Mouse (Mus musculus): Measurements from ENCODE around the gene Adh4. TPM values are rescaled to one million over a fixed set of nuclear protein-coding genes. Genes with fewer than 3 reads are reported as not detected.

Adh4 gene
- polyA plus RNA-seq, 1 experiment from 2014 or later = not detected

GRCm38 (mm10) chr3:138410211-138410610 is 5.1 kb upstream of the Adh4 start:
- H3K9me3 ChIP-seq = no peaks in the 10 kb centered on the region
- 73% methylated on average over 3 of the region's 3 CpGs for whole genome bisulfite sequencing
- no peaks in the 10 kb centered on the region for H3K27me3 ChIP-seq (replicated peaks; ENCODE audit: low read depth, poor library complexity, severe bottlenecking)
- no peak for DNase-seq (ENCODE audit: low spot score)
- H3K27ac ChIP-seq (replicated peaks) = no peak overlapping the region
- H3K36me3 ChIP-seq (replicated peaks) = no peaks in the 10 kb centered on the region
- H3K4me1 ChIP-seq = no peaks in the 10 kb centered on the region
- no peak overlapping the region for H3K4me3 ChIP-seq

GRCm38 (mm10) chr3:138419369-138419768 is 4.1 kb downstream of the Adh4 start:
- no peak for DNase-seq (ENCODE audit: low spot score)
- 87% methylated on average over 6 of the region's 6 CpGs for WGBS
- Histone ChIP-seq H3K9me3 (no peaks in the 10 kb centered on the region), H3K36me3 (replicated peaks) (no peaks in the 10 kb centered on the region), H3K4me1 (no peaks in the 10 kb centered on the region), H3K4me3 (no peak overlapping the region), H3K27me3 (replicated peaks; ENCODE audit: low read depth, poor library complexity, severe bottlenecking) (no peaks in the 10 kb centered on the region), H3K27ac (replicated peaks) (no peak overlapping the region)

GRCm38 (mm10) chr3:138420385-138420784 is 5.1 kb downstream of the Adh4 start:
- Histone ChIP-seq H3K27ac (replicated peaks) (no peak overlapping the region), H3K36me3 (replicated peaks) (no peaks in the 10 kb centered on the region), H3K4me1 (no peaks in the 10 kb centered on the region), H3K9me3 (no peaks in the 10 kb centered on the region), H3K27me3 (replicated peaks; ENCODE audit: low read depth, poor library complexity, severe bottlenecking) (no peaks in the 10 kb centered on the region), H3K4me3 (no peak overlapping the region)
- DNase-seq (ENCODE audit: low spot score) = no peak
- WGBS = 95% methylated on average over 3 of the region's 3 CpGs

- H3K27ac ChIP-seq (replicated peaks) = no peak overlapping the region
- no peaks in the 10 kb centered on the region for H3K9me3 ChIP-seq
- no peaks in the 10 kb centered on the region for H3K27me3 ChIP-seq (replicated peaks; ENCODE audit: low read depth, poor library complexity, severe bottlenecking)
- DNase-seq (ENCODE audit: low spot score) = no peak
- 69% methylated on average over 2 of the region's 2 CpGs for WGBS
- no peaks in the 10 kb centered on the region for H3K4me1 ChIP-seq
- no peak overlapping the region for H3K4me3 ChIP-seq
- no peaks in the 10 kb centered on the region for H3K36me3 ChIP-seq (replicated peaks)
Measured at GRCm38 (mm10) chr3:138423664-138424063, 8.4 kb downstream of the Adh4 start.

- no peaks in the 10 kb centered on the region for H3K4me1 ChIP-seq
- H3K9me3 ChIP-seq = no peaks in the 10 kb centered on the region
- WGBS = 69% methylated on average over 4 of the region's 4 CpGs
- no peak overlapping the region for H3K27ac ChIP-seq (replicated peaks)
- no peak for DNase-seq (ENCODE audit: low spot score)
- no peak overlapping the region for H3K4me3 ChIP-seq
- no peaks in the 10 kb centered on the region for H3K27me3 ChIP-seq (replicated peaks; ENCODE audit: low read depth, poor library complexity, severe bottlenecking)
- H3K36me3 ChIP-seq (replicated peaks) = no peaks in the 10 kb centered on the region
Measured at GRCm38 (mm10) chr3:138424247-138424646, 9.0 kb downstream of the Adh4 start.

- no peak for DNase-seq (ENCODE audit: low spot score)
- Histone ChIP-seq H3K27me3 (replicated peaks; ENCODE audit: low read depth, poor library complexity, severe bottlenecking) (no peaks in the 10 kb centered on the region), H3K36me3 (replicated peaks) (no peaks in the 10 kb centered on the region), H3K9me3 (no peaks in the 10 kb centered on the region), H3K4me1 (no peaks in the 10 kb centered on the region), H3K27ac (replicated peaks) (no peak overlapping the region), H3K4me3 (no peak overlapping the region)
- 89% methylated on average over 6 of the region's 6 CpGs for WGBS
Measured at GRCm38 (mm10) chr3:138430360-138430976, 15.2 kb downstream of the Adh4 start.

- Histone ChIP-seq H3K36me3 (replicated peaks) (no peaks in the 10 kb centered on the region), H3K27ac (replicated peaks) (no peak overlapping the region), H3K4me1 (no peaks in the 10 kb centered on the region), H3K4me3 (no peak overlapping the region), H3K9me3 (no peaks in the 10 kb centered on the region; the same call in 1 of the 2 replicates), H3K27me3 (replicated peaks; ENCODE audit: low read depth, poor library complexity, severe bottlenecking) (no peaks in the 10 kb centered on the region)
- DNase-seq (ENCODE audit: low spot score) = no peak
- 80% methylated on average over 2 of the region's 2 CpGs for WGBS
Measured at GRCm38 (mm10) chr3:138431835-138432234, 16.6 kb downstream of the Adh4 start.

GRCm38 (mm10) chr3:138438716-138439115 is 23.4 kb downstream of the Adh4 start:
- WGBS = 77% methylated on average over 3 of the region's 3 CpGs
- Histone ChIP-seq H3K4me3 (no peak overlapping the region), H3K9me3 (no peaks in the 10 kb centered on the region; the same call in 1 of the 2 replicates), H3K27ac (replicated peaks) (no peak overlapping the region), H3K27me3 (replicated peaks; ENCODE audit: low read depth, poor library complexity, severe bottlenecking) (no peaks in the 10 kb centered on the region), H3K36me3 (replicated peaks) (no peaks in the 10 kb centered on the region), H3K4me1 (peaks cover 17% of the 10 kb centered on the region)
- no peak for DNase-seq (ENCODE audit: low spot score)

- H3K4me3 ChIP-seq = peak overlapping the region; percentile 92
- 4% methylated on average over 9 of the region's 9 CpGs for WGBS
- DNase-seq (ENCODE audit: low spot score) = no peak
- peak overlapping the region; percentile 93 for H3K27ac ChIP-seq (replicated peaks)
- H3K27me3 ChIP-seq (replicated peaks; ENCODE audit: low read depth, poor library complexity, severe bottlenecking) = no peaks in the 10 kb centered on the region
- no peaks in the 10 kb centered on the region for H3K9me3 ChIP-seq
- H3K4me1 ChIP-seq = peaks cover 34% of the 10 kb centered on the region
- peaks cover 25% of the 10 kb centered on the region for H3K36me3 ChIP-seq (replicated peaks)
Measured at GRCm38 (mm10) chr3:138442203-138442602, 26.9 kb downstream of the Adh4 start.

- peak; percentile 97 for DNase-seq (ENCODE audit: low spot score)
- Histone ChIP-seq H3K27me3 (replicated peaks; ENCODE audit: low read depth, poor library complexity, severe bottlenecking) (no peaks in the 10 kb centered on the region), H3K36me3 (replicated peaks) (peaks cover 31% of the 10 kb centered on the region), H3K4me3 (peak within 1 kb of the TSS; percentile 92), H3K4me1 (peaks cover 37% of the 10 kb centered on the region), H3K27ac (replicated peaks) (peak within 1 kb of the TSS; percentile 93), H3K9me3 (no peaks in the 10 kb centered on the region)
- under 1% methylated on average over 86 of the region's 86 CpGs for WGBS
Measured at GRCm38 (mm10) chr3:138442612-138443464, 27.6 kb downstream of the Adh4 start, which contains the start of gene Adh5. Adh5 (plus strand) TSS chr3:138443093.

- no peaks in the 10 kb centered on the region for H3K27me3 ChIP-seq (replicated peaks; ENCODE audit: low read depth, poor library complexity, severe bottlenecking)
- H3K4me1 ChIP-seq = peaks cover 37% of the 10 kb centered on the region
- WGBS = 5% methylated on average over 9 of the region's 9 CpGs
- H3K27ac ChIP-seq (replicated peaks) = peak overlapping the region; percentile 93
- no peak for DNase-seq (ENCODE audit: low spot score)
- no peaks in the 10 kb centered on the region for H3K9me3 ChIP-seq
- peaks cover 37% of the 10 kb centered on the region for H3K36me3 ChIP-seq (replicated peaks)
- H3K4me3 ChIP-seq = peak overlapping the region; percentile 92
Measured at GRCm38 (mm10) chr3:138443465-138443771, 28.2 kb downstream of the Adh4 start.

GRCm38 (mm10) chr3:138448077-138448860 is 33.0 kb downstream of the Adh4 start:
- H3K36me3 ChIP-seq (replicated peaks) = peaks cover 85% of the 10 kb centered on the region
- H3K27me3 ChIP-seq (replicated peaks; ENCODE audit: low read depth, poor library complexity, severe bottlenecking) = no peaks in the 10 kb centered on the region
- H3K4me3 ChIP-seq = no peak overlapping the region
- no peaks in the 10 kb centered on the region for H3K9me3 ChIP-seq
- WGBS = 82% methylated on average over 12 of the region's 12 CpGs
- H3K4me1 ChIP-seq = peaks cover 22% of the 10 kb centered on the region
- no peak for DNase-seq (ENCODE audit: low spot score)
- H3K27ac ChIP-seq (replicated peaks) = no peak overlapping the region
